Mouse (Mus musculus): ENCODE measurements at regions not wholly inside any gene's neighbourhood (a gene's known extent, or its start where the extent isn't known, plus 50 kb on each side); places are given as distances from the start of the nearest gene placed in this dataset.
A peak's percentile ranks its signal among the peaks of the same experiment; 100 is the strongest.

DNA sequence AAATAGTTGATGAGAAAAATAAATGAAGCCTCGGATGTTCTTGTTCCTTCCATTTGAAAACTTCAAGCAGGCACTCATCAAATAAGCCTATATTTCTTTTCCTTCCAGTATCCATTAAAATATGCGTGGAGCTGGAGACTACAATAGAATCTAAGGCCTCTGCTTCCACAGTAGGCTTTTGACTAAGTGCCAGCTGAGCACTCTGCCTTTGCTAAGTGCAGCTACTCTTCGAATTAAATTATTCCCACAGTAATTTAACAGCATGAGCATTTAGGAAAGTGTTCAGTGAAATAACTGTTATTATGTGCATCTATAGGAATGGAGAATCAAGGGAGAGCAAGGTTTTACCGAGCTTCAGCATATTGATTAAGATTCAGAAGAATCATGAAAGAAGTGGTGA is 280.5 kb upstream of the C030005K15Rik start:
- peak; percentile 9 for DNase-seq (ENCODE audit: low spot score)
- ATAC-seq (replicated peaks; ENCODE audit: low FRiP score, low read depth), result no peak

DNA sequence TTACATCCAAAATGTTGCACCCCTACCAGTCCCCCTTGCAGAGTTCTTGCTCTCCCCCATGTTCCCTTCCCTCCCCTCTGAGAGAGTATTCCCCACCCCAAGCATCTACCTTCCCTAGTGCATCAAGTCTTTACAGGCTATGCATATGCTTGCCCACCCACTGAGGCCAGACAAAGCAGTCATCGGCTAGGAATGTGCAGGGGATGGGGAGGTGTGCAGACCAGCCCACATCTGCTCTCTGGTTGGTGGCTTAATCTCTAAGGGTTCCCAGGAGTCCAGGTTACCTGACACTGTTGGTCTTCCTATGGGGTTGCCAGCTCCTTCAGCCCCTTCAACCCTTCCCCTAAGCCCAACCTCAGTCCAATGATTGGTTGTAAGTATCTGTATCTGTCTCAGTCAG is 281.8 kb upstream of the C030005K15Rik start:
- ATAC-seq (replicated peaks; ENCODE audit: low FRiP score, low read depth), result no peak
- Histone ChIP-seq H3K27me3 (ENCODE audit: insufficient read depth, low read length) (no peaks in the 10 kb centered on the region), H3K9me3 (replicated peaks; ENCODE audit: low read length) (no peaks in the 10 kb centered on the region), H3K4me2 (ENCODE audit: low read length) (no peak overlapping the region), H3K4me3 (replicated peaks; ENCODE audit: low read depth, low read length) (no peak overlapping the region), H3K4me1 (replicated peaks; ENCODE audit: insufficient read depth, low read length) (no peaks in the 10 kb centered on the region), H3K27ac (no peak overlapping the region), H3K9ac (ENCODE audit: low read depth, low read length) (no peak overlapping the region), H3K36me3 (ENCODE audit: insufficient read depth, low read length) (no peaks in the 10 kb centered on the region)
- no peak for DNase-seq (ENCODE audit: low spot score)
- WGBS, result 38% methylated on average over 1 of the region's 1 CpGs
- TF ChIP-seq CTCF (IDR thresholded peaks at IDR 0.05; ENCODE audit: low read depth), result no peak

More for the DNA sequence above, 280.5 kb upstream of the C030005K15Rik start:
- Histone ChIP-seq H3K9me3 (replicated peaks; ENCODE audit: low read length) (no peaks in the 10 kb centered on the region), H3K36me3 (ENCODE audit: insufficient read depth, low read length) (no peaks in the 10 kb centered on the region), H3K4me3 (replicated peaks; ENCODE audit: low read depth, low read length) (no peak overlapping the region), H3K4me2 (ENCODE audit: low read length) (no peak overlapping the region), H3K9ac (ENCODE audit: low read depth, low read length) (no peak overlapping the region), H3K27me3 (ENCODE audit: insufficient read depth, low read length) (no peaks in the 10 kb centered on the region), H3K27ac (no peak overlapping the region), H3K4me1 (replicated peaks; ENCODE audit: insufficient read depth, low read length) (no peaks in the 10 kb centered on the region)
- WGBS, result 56% methylated on average over 4 of the region's 4 CpGs
- TF ChIP-seq CTCF (IDR thresholded peaks at IDR 0.05; ENCODE audit: low read depth), result no peak

DNA sequence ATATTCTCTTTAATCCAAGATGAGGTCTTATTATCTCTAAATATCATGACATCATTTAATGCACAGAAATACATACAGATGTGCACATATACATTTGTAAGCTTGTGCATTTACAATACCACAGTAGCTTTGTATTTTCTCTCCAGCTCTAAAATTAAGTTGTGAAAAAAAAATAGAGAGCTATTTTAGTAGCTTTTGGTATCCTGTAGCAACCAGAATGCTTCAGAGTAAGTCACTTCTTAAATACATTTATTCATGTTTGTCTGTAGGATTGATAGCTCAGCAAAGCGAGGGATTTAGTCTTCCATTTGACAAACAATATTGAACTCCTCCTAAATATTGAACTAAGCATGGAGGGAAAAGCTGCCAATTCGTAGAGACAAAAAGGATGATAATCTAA is 286.4 kb upstream of the C030005K15Rik start:
- DNase-seq (ENCODE audit: low spot score) (no peak), ATAC-seq (replicated peaks; ENCODE audit: low FRiP score, low read depth) (no peak)
- H3K4me1 ChIP-seq (replicated peaks; ENCODE audit: insufficient read depth, low read length), result no peaks in the 10 kb centered on the region
- H3K9me3 ChIP-seq (replicated peaks; ENCODE audit: low read length), result no peaks in the 10 kb centered on the region
- 88% methylated on average over 2 of the region's 2 CpGs for WGBS
- no peak overlapping the region for H3K27ac ChIP-seq
- H3K4me3 ChIP-seq (replicated peaks; ENCODE audit: low read depth, low read length), result no peak overlapping the region
- no peak overlapping the region for H3K4me2 ChIP-seq (ENCODE audit: low read length)
- H3K9ac ChIP-seq (ENCODE audit: low read depth, low read length), result no peak overlapping the region
- no peaks in the 10 kb centered on the region for H3K27me3 ChIP-seq (ENCODE audit: insufficient read depth, low read length)
- no peaks in the 10 kb centered on the region for H3K36me3 ChIP-seq (ENCODE audit: insufficient read depth, low read length)
- no peak for TF ChIP-seq CTCF (IDR thresholded peaks at IDR 0.05; ENCODE audit: low read depth)

DNA sequence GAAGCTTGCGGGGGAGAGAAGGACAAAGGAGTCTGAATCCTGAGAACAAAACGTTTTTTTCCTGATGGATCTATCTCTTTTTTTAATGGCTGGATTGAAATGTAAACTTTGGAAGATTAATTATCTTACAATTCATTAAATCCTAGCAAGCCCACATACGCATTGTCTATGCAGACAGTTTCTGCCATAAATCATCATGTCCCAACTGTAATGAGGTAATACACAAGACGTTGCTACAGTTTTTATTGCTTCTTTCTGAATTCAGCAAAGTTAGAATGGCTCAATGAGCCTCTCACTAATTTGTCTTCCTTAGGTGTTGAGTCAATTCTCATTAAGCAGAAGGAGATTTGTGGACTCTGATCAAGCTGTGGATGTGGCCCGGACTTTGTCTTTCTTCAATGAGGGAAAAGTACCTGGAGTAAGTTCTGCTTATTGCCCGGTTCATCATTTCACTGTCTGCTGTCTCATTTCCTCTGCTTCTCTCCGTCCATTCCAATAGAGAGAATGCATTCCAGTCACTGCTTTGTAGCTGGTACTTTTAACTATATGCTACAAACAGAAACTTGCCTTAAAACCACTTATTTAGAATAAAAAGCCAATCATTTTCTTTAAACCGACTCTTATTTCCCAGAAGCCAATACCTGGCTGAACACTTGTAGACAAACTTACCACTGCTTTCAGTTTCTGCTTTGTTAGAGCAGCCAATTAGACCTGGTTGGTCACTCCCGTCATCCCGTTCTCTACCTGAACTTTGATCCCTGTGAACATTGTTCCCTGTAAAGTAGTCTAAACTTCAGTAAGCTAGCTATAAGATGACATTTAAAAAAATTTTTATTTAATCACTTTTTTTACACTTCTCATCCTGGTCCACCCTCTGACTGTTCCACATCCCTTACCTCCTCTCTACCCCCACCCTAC is 288.7 kb upstream of the C030005K15Rik start:
- Histone ChIP-seq H3K4me3 (replicated peaks; ENCODE audit: low read depth, low read length) (no peak overlapping the region), H3K9ac (ENCODE audit: low read depth, low read length) (no peak overlapping the region), H3K4me2 (ENCODE audit: low read length) (no peak overlapping the region), H3K27me3 (ENCODE audit: insufficient read depth, low read length) (no peaks in the 10 kb centered on the region), H3K27ac (no peak overlapping the region), H3K4me1 (replicated peaks; ENCODE audit: insufficient read depth, low read length) (no peaks in the 10 kb centered on the region), H3K9me3 (replicated peaks; ENCODE audit: low read length) (no peaks in the 10 kb centered on the region), H3K36me3 (ENCODE audit: insufficient read depth, low read length) (no peaks in the 10 kb centered on the region)
- peak; percentile 38 for DNase-seq (ENCODE audit: low spot score)
- no peak for ATAC-seq (replicated peaks; ENCODE audit: low FRiP score, low read depth)
- 47% methylated on average over 10 of the region's 10 CpGs for WGBS
- TF ChIP-seq CTCF (IDR thresholded peaks at IDR 0.05; ENCODE audit: low read depth), result no peak

DNA sequence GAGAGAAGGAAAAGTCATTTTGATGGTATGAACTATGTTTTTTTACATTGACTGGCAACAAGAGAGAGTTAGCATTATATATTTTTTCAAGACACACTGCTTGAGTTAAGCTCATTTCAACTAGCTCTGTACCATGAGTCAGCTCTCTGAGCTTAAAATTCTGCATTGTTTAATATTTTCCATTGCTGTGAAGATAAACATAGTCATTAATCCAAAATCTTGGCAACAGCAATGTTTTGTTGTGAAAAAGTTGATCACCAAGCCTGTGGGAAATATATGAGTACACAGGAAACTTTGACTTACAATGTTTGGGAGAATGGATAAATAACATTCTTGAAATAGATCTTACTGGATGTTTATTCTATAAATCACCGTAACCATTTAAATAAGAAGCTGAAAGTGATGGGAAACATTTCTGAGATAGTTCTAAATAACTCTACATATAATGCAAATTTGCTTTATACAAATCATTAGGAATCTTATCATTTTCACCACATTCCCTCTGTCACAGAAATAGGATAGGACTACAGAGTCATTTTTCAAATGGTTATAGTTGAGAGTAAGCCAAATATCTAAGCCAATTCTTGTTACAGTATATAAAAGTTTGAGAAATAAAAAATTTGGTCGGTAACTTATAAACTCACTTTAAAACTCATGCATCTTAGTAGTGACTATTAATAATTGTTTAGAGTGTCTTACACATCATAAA is 290.2 kb upstream of the C030005K15Rik start:
- H3K4me3 ChIP-seq (replicated peaks; ENCODE audit: low read depth, low read length), result no peak overlapping the region
- no peak for ATAC-seq (replicated peaks; ENCODE audit: low FRiP score, low read depth)
- peak; percentile 89 for DNase-seq (ENCODE audit: low spot score)
- no peak overlapping the region for H3K27ac ChIP-seq
- no peak for TF ChIP-seq CTCF (IDR thresholded peaks at IDR 0.05; ENCODE audit: low read depth)
- no peak overlapping the region for H3K9ac ChIP-seq (ENCODE audit: low read depth, low read length)
- no peak overlapping the region for H3K4me2 ChIP-seq (ENCODE audit: low read length)
- 52% methylated on average over 2 of the region's 2 CpGs for WGBS
- H3K36me3 ChIP-seq (ENCODE audit: insufficient read depth, low read length), result no peaks in the 10 kb centered on the region
- no peaks in the 10 kb centered on the region for H3K27me3 ChIP-seq (ENCODE audit: insufficient read depth, low read length)
- H3K9me3 ChIP-seq (replicated peaks; ENCODE audit: low read length), result no peaks in the 10 kb centered on the region
- H3K4me1 ChIP-seq (replicated peaks; ENCODE audit: insufficient read depth, low read length), result no peaks in the 10 kb centered on the region

DNA sequence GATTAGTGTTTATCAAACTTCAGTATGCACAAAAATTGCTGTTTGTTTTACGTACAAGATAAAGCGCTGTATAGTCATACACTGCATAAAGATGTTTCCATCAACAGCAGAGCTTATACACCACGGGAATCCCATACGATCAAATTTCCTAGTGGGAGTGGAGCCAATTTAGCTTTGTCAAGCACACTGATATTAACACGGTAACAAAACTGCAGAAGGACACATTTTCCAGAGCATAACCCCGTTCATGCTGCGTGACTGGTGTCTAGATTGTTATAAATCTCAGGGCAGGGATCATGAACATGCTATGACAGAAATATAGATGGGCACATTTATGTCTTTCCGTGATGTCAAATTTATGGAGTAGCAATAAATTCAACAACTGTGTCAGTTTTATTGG is 302.6 kb upstream of the C030005K15Rik start:
- no peak for TF ChIP-seq CTCF (IDR thresholded peaks at IDR 0.05; ENCODE audit: low read depth)
- Histone ChIP-seq H3K4me3 (replicated peaks; ENCODE audit: low read depth, low read length) (no peak overlapping the region), H3K9ac (ENCODE audit: low read depth, low read length) (no peak overlapping the region), H3K27ac (no peak overlapping the region), H3K36me3 (ENCODE audit: insufficient read depth, low read length) (no peaks in the 10 kb centered on the region), H3K4me1 (replicated peaks; ENCODE audit: insufficient read depth, low read length) (no peaks in the 10 kb centered on the region), H3K4me2 (ENCODE audit: low read length) (no peak overlapping the region), H3K9me3 (replicated peaks; ENCODE audit: low read length) (no peaks in the 10 kb centered on the region), H3K27me3 (ENCODE audit: insufficient read depth, low read length) (no peaks in the 10 kb centered on the region)
- 18% methylated on average over 8 of the region's 8 CpGs for WGBS
- ATAC-seq (replicated peaks; ENCODE audit: low FRiP score, low read depth), result no peak
- DNase-seq (ENCODE audit: low spot score), result peak; percentile 68
